Mouse (Mus musculus) gastrocnemius, postnatal 25 days (tissue): ENCODE data around the gene Dpp4. TPM values are rescaled to one million over a fixed set of nuclear protein-coding genes. Genes with fewer than 3 reads are reported as not detected.

Experiments used
- DNase-seq: peaks from one replicate; pipeline ENCODE4 v3.0.0; 2022
- long read RNA-seq, 2 experiments: library from polyadenylated mRNA; stranded (forward); transcript quantifications; one replicate each; pipeline ENCODE4 v2.0.0; 2021
- total RNA-seq, 2 experiments: library from RNA; stranded (reverse); gene quantifications; 1 replicate in 1 of 2; 2 replicates in 1 of 2; pipeline ENCODE4 v1.2.3; 2021

Gene Dpp4
- total RNA-seq, result 1 to 10 TPM; 4.5 to 7.0 TPM
- long read RNA-seq, experiment 1, full-length matches to known transcripts, result 2 of 4 reads
- long read RNA-seq, experiment 1, partial matches to known transcripts, result 2 of 4 reads
- long read RNA-seq, experiment 1, other reads (novel, unspliced or antisense), result 0 of 4 reads
- long read RNA-seq, experiment 2, full-length matches to known transcripts, result 7 of 8 reads
- long read RNA-seq, experiment 2, partial matches to known transcripts, result 1 of 8 reads
- long read RNA-seq, experiment 2, other reads (novel, unspliced or antisense), result 0 of 8 reads

- no peak for DNase-seq
Observed at GRCm38 (mm10) chr2:62412081-62412821, at the start of gene Dpp4. Gene Dpp4 (minus strand): TSS chr2:62412231.

DNA sequence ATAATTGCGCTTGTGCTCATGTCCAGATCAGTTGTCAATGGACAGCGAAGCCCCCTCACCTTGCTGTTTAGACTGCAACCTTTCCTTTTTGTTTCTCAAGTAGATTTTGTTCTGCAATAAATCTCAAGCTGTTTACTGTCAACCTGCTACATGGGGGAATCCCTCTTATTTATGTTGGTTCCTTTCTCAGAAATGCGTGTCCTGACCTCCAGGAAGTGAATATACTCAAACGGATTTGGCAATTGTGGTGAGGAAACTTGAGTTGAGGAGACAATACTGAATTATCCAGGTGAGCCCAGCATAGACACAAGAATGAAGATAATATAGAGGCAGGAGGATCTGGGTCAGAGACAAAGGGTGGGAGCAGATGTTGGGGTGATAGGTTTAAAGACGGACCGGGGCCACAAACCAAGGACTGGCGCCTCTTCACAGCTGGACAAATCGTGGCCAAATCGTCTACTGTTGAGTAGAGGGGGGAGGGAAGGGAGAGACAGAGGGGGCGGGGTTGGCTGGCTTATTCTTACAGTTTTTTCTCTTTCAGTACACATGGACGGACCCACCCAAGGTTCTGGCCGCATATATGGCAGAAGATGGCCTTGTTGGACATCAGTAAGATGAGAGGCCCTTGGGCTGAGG is 48.9 kb upstream of the Dpp4 start:
- no peak for DNase-seq

- no peak for DNase-seq
Observed at GRCm38 (mm10) chr2:62460231-62460710, 48.2 kb upstream of the Dpp4 start.

DNA sequence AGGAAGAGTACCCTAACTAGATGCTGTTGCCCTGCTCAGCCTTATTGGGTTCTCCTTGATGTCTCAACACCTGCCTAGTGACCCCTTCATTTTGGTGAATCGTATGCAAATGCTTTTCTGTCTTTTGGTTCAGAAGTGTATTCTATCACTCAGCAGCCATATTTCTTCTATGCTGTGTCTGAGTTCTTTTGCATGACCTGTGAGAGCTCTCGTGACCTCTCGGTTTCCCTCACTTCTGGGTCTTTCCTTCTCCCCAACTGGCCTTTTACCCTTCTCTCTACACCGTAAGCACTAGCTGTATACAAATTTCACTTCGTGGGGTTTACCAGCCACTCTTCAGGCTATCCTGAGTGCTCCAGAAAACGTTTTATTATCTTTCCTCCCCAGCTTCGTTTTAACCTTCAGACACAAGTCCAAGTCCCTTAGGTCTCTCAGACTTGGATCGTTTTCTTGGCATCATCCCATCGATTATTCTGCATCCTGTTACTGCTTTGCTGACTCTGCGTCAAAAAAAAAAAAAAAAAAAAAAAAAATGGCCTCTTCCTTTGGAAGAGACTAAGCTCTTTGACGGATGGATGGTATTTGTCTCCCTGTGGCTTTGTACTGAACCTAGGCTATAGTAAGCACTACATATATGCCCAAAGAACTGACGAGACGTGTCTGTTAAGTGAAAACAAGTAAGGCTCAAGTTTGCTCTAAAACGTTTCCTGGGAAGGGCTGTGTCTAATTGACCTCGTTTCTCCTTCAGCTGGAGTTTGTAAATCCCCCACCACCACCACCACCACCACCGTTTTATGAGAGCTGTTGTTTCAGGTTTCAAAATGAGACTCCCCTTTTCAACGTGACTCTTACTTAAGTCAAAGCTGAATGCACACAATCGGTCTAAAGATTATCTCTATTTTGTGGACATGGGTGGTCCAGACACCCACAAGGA is 47.5 kb upstream of the Dpp4 start:
- DNase-seq, result no peak

DNA sequence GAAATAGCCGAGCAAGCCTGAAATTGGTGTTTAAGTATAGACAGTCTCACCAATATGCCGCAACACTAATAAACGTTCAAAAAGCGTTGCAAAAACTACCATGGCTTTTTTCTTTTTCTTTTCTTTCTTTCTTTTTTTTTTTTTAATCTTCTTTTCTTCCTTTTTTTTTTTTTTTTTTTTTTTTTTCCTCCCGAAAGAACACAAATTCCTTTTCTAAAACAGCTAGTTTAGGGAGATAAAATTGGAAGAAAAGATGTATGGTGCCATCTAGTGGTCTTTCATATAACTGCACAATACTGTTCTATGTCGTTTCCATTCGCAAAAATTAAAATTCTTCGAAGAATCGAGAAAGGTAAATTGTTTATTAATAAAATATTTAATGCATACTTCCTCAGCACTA is 46.0 kb upstream of the Dpp4 start:
- DNase-seq, result no peak

DNA sequence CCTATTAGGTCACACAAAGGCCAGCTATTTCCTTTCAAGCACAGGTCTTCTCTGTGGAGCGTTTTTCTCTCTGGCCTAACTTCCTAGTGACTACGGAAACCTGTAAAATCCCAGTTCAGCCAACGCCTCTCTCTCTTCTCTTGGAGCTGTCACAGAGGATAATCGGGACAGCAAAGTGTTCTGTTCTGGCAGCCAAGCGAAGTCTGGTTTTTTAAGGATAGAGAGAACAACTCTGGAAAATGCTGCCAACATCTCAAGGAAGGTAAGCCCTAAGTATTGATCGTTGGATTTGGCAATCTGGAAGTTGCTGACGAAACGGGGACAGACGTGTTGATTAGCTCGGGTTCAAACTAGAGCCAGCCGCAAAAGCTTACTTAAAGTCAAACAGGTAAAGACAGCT is 43.0 kb upstream of the Dpp4 start:
- no peak for DNase-seq

- no peak for DNase-seq
Observed at GRCm38 (mm10) chr2:62454033-62454432, 42.0 kb upstream of the Dpp4 start.

- no peak for DNase-seq
Observed at GRCm38 (mm10) chr2:62450364-62450763, 38.3 kb upstream of the Dpp4 start.

GRCm38 (mm10) chr2:62449692-62450346 is 37.8 kb upstream of the Dpp4 start:
- no peak for DNase-seq

GRCm38 (mm10) chr2:62440802-62441544 is 28.9 kb upstream of the Dpp4 start:
- DNase-seq, result peak; percentile 64

DNA sequence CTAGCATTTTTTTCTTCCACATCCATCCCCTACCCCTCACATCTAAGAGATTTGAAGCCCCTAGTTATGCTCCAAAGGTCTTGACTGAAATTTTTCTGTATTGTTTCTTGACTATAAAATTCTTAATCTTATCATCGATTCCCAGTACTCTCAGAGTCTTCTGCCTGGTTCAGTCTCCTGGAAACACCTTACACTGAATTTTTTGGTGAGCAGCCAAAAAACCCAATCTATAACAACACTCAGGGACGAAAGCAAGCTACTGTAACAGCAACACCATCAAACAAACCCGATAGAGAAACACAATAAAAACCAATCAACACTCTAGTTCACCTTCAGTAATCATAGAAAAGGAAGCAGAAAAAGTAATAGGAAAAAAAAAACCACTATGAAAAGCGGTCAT is 28.1 kb upstream of the Dpp4 start:
- no peak for DNase-seq

GRCm38 (mm10) chr2:62431245-62431795 is 19.3 kb upstream of the Dpp4 start:
- DNase-seq, result no peak

DNA sequence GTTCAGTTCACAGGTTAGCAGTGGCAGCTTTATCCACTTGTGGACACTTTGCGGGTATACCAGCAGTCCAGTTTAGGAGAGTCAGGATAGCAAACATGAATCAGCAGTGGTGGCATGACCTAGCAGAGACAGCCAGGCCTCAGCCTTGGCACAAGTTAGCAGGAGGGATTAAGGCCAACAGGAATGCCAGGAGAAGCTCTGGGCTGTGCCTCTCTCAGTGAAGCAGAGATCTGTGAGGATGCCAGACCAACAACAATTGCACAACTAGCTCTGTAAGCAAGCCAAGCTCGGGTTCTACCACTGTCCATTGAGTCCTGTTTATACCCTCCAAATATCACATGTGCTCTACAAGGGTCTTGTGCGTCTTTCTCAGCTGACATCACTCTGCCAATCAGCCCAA is 13.9 kb upstream of the Dpp4 start:
- DNase-seq, result peak; percentile 65

DNA sequence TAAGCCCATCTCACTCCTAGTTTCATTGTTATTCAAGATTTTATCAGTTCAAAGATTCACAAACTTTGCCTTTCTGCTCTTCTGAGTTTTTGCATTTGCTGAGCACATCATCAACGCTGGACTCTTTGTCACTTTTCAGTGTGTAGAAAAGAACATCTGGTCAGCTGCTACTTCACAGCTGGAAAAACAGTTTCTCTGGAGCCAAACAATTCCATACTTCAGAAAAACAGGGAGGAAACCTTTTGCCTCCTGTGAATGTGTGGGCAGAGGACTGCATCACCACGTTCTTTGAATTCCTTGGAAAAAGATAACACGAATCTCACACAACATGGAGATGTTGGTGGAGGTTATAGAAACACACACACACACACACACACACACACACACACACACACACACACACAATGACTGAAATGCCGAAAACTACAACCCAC is 11.3 kb upstream of the Dpp4 start:
- no peak for DNase-seq

DNA sequence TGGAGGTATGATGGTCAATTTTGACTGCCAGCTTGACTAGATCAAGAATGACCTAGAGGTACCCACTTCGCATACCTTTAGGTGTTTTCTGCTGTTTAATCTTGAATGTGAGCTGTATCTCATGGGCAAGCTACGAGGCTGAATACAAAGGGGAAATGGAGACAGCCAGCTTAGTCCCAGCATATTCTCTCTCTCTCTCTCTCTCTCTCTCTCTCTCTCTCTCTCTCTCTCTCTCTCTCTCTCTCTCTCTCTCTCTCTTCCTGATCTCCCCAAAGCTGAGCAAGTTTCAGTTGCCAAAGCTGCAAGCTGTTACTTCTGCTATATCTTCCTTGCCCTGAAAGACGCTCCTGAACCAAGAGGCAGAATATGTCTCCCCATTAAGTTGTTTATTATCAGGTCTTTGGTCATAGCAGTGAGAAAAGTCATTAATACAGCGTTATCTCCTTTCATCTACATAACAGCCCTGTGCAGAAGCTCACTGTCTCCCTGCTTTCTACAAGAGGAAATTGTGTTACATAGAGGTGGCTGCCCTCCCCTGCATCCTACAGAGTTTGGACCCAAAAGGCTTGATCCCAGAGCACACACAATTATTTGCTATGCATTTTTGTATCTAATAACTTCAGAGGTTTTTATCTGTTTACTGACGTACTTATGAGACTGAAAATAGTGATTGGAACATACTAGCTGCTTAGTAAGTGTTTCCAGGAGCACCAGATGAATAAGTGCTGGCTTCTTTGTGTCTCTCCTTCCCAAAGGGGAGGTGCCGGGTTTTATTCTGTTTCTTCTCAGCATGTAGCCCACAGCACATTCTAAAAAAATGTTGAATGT is 10.7 kb upstream of the Dpp4 start:
- no peak for DNase-seq

DNA sequence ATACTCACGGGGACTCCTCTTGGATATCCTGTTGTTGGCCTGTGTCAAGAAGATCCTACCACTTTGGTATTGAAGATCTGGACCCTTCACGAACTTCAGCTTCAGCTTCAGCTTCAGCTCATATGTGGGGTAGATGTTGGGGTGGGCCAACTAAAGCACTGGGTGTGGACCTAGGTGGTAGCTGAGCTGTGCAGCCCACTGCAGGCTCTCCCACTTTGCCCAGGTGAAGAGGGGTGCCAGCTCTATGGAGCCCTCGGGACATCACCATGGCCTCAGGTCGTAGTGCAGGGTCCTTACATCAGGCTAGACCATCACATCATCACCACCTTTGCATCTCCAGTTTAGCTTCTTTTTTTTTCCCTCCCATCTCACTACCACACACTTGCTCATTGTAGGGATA is 9.2 kb upstream of the Dpp4 start:
- no peak for DNase-seq

DNA sequence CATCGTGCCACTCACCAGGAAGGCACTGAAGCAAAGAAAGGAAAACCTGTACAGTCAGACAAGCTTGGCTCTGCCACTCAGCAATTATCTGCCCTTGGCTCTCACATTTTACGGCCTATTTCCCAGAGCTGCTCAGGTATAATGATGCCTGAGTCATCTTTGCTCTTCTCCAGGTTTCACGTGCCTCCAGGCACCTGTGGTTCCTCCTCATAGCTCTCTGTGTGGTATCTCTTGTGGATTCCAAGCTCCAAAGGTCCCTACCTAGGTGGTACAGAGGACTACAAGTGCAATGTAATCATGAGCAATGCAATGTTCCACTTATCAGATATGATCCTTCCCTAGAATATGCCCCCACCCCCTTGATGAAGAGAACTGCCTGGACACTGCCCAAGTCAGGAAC is 8.0 kb upstream of the Dpp4 start:
- DNase-seq, result no peak

- no peak for DNase-seq
Observed at GRCm38 (mm10) chr2:62417233-62417632, 5.2 kb upstream of the Dpp4 start.
